Mouse (Mus musculus) liver, postnatal 0 days (tissue): ENCODE data around the gene Tsen2.

Experiments
- CTCF ChIP-seq: sonication (generic); IDR thresholded peaks from 2 replicates; pipeline ENCODE4 v1.5.1; 2016; ENCODE audit warnings: antibody characterized with exemption, low read depth
- EP300 ChIP-seq: IDR thresholded peaks from 2 replicates; pipeline ENCODE4 v1.6.1; 2016; ENCODE audit warnings: antibody characterized with exemption, low read depth, mild to moderate bottlenecking

- TF ChIP-seq EP300 = no peak
- no peak for TF ChIP-seq CTCF
Measured at GRCm38 (mm10) chr6:115527418-115527817, 17.0 kb upstream of the Tsen2 start.
